Mouse (Mus musculus): ENCODE measurements at regions not wholly inside any gene's neighbourhood (a gene's known extent, or its start where the extent isn't known, plus 50 kb on each side); places are given as distances from the start of the nearest gene placed in this dataset.

GRCm38 (mm10) chr3:61605469-61605868 lies 239.7 kb upstream of the B430305J03Rik start:
- WGBS = 80% methylated on average over 4 of the region's 4 CpGs

GRCm38 (mm10) chr3:61602891-61603290 lies 237.1 kb upstream of the B430305J03Rik start:
- no peaks in the 10 kb centered on the region for H3K9me3 ChIP-seq (ENCODE audit: control insufficient read depth, low read length)
- no peak for ATAC-seq (ENCODE audit: low read depth)
- H3K4me1 ChIP-seq (ENCODE audit: control insufficient read depth, insufficient read depth, low read length) = no peaks in the 10 kb centered on the region
- no peaks in the 10 kb centered on the region for H3K27me3 ChIP-seq (ENCODE audit: control insufficient read depth, insufficient read depth, low read length)
- WGBS = 99% methylated on average over 2 of the region's 2 CpGs
- no peak overlapping the region for H3K9ac ChIP-seq (replicated peaks; ENCODE audit: low read depth, low read length)
- no peaks in the 10 kb centered on the region for H3K36me3 ChIP-seq (ENCODE audit: control insufficient read depth, insufficient read depth, low read length)
- H3K27ac ChIP-seq (ENCODE audit: low read depth, low read length) = no peak overlapping the region
- no peak overlapping the region for H3K4me2 ChIP-seq (ENCODE audit: low read depth, low read length)
- no peak overlapping the region for H3K4me3 ChIP-seq (ENCODE audit: low read depth, low read length)

More at GRCm38 (mm10) chr3:61605469-61605868, 239.7 kb upstream of the B430305J03Rik start:
- Histone ChIP-seq H3K9ac (replicated peaks; ENCODE audit: low read depth, low read length) (no peak overlapping the region), H3K27me3 (ENCODE audit: control insufficient read depth, insufficient read depth, low read length) (no peaks in the 10 kb centered on the region), H3K36me3 (ENCODE audit: control insufficient read depth, insufficient read depth, low read length) (no peaks in the 10 kb centered on the region), H3K4me3 (ENCODE audit: low read depth, low read length) (no peak overlapping the region), H3K9me3 (ENCODE audit: control insufficient read depth, low read length) (no peaks in the 10 kb centered on the region), H3K4me1 (ENCODE audit: control insufficient read depth, insufficient read depth, low read length) (no peaks in the 10 kb centered on the region), H3K27ac (ENCODE audit: low read depth, low read length) (no peak overlapping the region), H3K4me2 (ENCODE audit: low read depth, low read length) (no peak overlapping the region)
- ATAC-seq (ENCODE audit: low read depth) = no peak

GRCm38 (mm10) chr3:61595574-61595973 lies 229.8 kb upstream of the B430305J03Rik start:
- H3K27me3 ChIP-seq (ENCODE audit: control insufficient read depth, insufficient read depth, low read length) = no peaks in the 10 kb centered on the region
- no peak overlapping the region for H3K27ac ChIP-seq (ENCODE audit: low read depth, low read length)
- ATAC-seq (ENCODE audit: low read depth) = no peak
- no peaks in the 10 kb centered on the region for H3K36me3 ChIP-seq (ENCODE audit: control insufficient read depth, insufficient read depth, low read length)
- H3K4me1 ChIP-seq (ENCODE audit: control insufficient read depth, insufficient read depth, low read length) = no peaks in the 10 kb centered on the region
- H3K4me3 ChIP-seq (ENCODE audit: low read depth, low read length) = no peak overlapping the region
- H3K4me2 ChIP-seq (ENCODE audit: low read depth, low read length) = no peak overlapping the region
- H3K9me3 ChIP-seq (ENCODE audit: control insufficient read depth, low read length) = no peaks in the 10 kb centered on the region
- no peak overlapping the region for H3K9ac ChIP-seq (replicated peaks; ENCODE audit: low read depth, low read length)

- Histone ChIP-seq H3K27ac (ENCODE audit: low read depth, low read length) (no peak overlapping the region), H3K4me1 (ENCODE audit: control insufficient read depth, insufficient read depth, low read length) (no peaks in the 10 kb centered on the region), H3K9me3 (ENCODE audit: control insufficient read depth, low read length) (no peaks in the 10 kb centered on the region), H3K9ac (replicated peaks; ENCODE audit: low read depth, low read length) (no peak overlapping the region), H3K36me3 (ENCODE audit: control insufficient read depth, insufficient read depth, low read length) (no peaks in the 10 kb centered on the region), H3K4me2 (ENCODE audit: low read depth, low read length) (no peak overlapping the region), H3K4me3 (ENCODE audit: low read depth, low read length) (no peak overlapping the region), H3K27me3 (ENCODE audit: control insufficient read depth, insufficient read depth, low read length) (no peaks in the 10 kb centered on the region)
- WGBS = 86% methylated on average over 2 of the region's 2 CpGs
- ATAC-seq (ENCODE audit: low read depth) = no peak
These were observed 226.6 kb upstream of the B430305J03Rik start for GRCm38 (mm10) chr3:61592342-61592741.

- H3K27ac ChIP-seq (ENCODE audit: low read depth, low read length) = no peak overlapping the region
- no peak overlapping the region for H3K4me2 ChIP-seq (ENCODE audit: low read depth, low read length)
- H3K27me3 ChIP-seq (ENCODE audit: control insufficient read depth, insufficient read depth, low read length) = no peaks in the 10 kb centered on the region
- H3K4me1 ChIP-seq (ENCODE audit: control insufficient read depth, insufficient read depth, low read length) = no peaks in the 10 kb centered on the region
- WGBS = 67% methylated on average over 1 of the region's 1 CpGs
- no peak overlapping the region for H3K4me3 ChIP-seq (ENCODE audit: low read depth, low read length)
- H3K9me3 ChIP-seq (ENCODE audit: control insufficient read depth, low read length) = no peaks in the 10 kb centered on the region
- no peak overlapping the region for H3K9ac ChIP-seq (replicated peaks; ENCODE audit: low read depth, low read length)
- no peak for ATAC-seq (ENCODE audit: low read depth)
- no peaks in the 10 kb centered on the region for H3K36me3 ChIP-seq (ENCODE audit: control insufficient read depth, insufficient read depth, low read length)
These were observed 217.9 kb upstream of the B430305J03Rik start for GRCm38 (mm10) chr3:61583669-61584068.

GRCm38 (mm10) chr3:61582927-61583326 lies 217.2 kb upstream of the B430305J03Rik start:
- no peaks in the 10 kb centered on the region for H3K4me1 ChIP-seq (ENCODE audit: control insufficient read depth, insufficient read depth, low read length)
- no peak overlapping the region for H3K4me2 ChIP-seq (ENCODE audit: low read depth, low read length)
- H3K9ac ChIP-seq (replicated peaks; ENCODE audit: low read depth, low read length) = no peak overlapping the region
- no peak overlapping the region for H3K27ac ChIP-seq (ENCODE audit: low read depth, low read length)
- ATAC-seq (ENCODE audit: low read depth) = no peak
- H3K4me3 ChIP-seq (ENCODE audit: low read depth, low read length) = no peak overlapping the region
- H3K27me3 ChIP-seq (ENCODE audit: control insufficient read depth, insufficient read depth, low read length) = no peaks in the 10 kb centered on the region
- 91% methylated on average over 2 of the region's 2 CpGs for WGBS
- H3K9me3 ChIP-seq (ENCODE audit: control insufficient read depth, low read length) = no peaks in the 10 kb centered on the region
- no peaks in the 10 kb centered on the region for H3K36me3 ChIP-seq (ENCODE audit: control insufficient read depth, insufficient read depth, low read length)

- WGBS = 82% methylated on average over 3 of the region's 3 CpGs
- no peak overlapping the region for H3K27ac ChIP-seq (ENCODE audit: low read depth, low read length)
- ATAC-seq (ENCODE audit: low read depth) = no peak
These were observed 214.5 kb upstream of the B430305J03Rik start for GRCm38 (mm10) chr3:61580252-61580651.

GRCm38 (mm10) chr3:61537113-61537512 lies 171.4 kb upstream of the B430305J03Rik start:
- Histone ChIP-seq H3K27ac (ENCODE audit: low read depth, low read length) (no peak overlapping the region), H3K36me3 (ENCODE audit: control insufficient read depth, insufficient read depth, low read length) (no peaks in the 10 kb centered on the region), H3K4me1 (ENCODE audit: control insufficient read depth, insufficient read depth, low read length) (no peaks in the 10 kb centered on the region), H3K4me2 (ENCODE audit: low read depth, low read length) (no peak overlapping the region), H3K4me3 (ENCODE audit: low read depth, low read length) (no peak overlapping the region), H3K9ac (replicated peaks; ENCODE audit: low read depth, low read length) (no peak overlapping the region), H3K9me3 (ENCODE audit: control insufficient read depth, low read length) (no peaks in the 10 kb centered on the region), H3K27me3 (ENCODE audit: control insufficient read depth, insufficient read depth, low read length) (no peaks in the 10 kb centered on the region)
- 26% methylated on average over 1 of the region's 1 CpGs for WGBS
- no peak for ATAC-seq (ENCODE audit: low read depth)

More at GRCm38 (mm10) chr3:61580252-61580651, 214.5 kb upstream of the B430305J03Rik start:
- no peaks in the 10 kb centered on the region for H3K4me1 ChIP-seq (ENCODE audit: control insufficient read depth, insufficient read depth, low read length)
- no peak overlapping the region for H3K4me2 ChIP-seq (ENCODE audit: low read depth, low read length)
- no peak overlapping the region for H3K4me3 ChIP-seq (ENCODE audit: low read depth, low read length)
- H3K27me3 ChIP-seq (ENCODE audit: control insufficient read depth, insufficient read depth, low read length) = no peaks in the 10 kb centered on the region
- H3K9me3 ChIP-seq (ENCODE audit: control insufficient read depth, low read length) = no peaks in the 10 kb centered on the region
- no peaks in the 10 kb centered on the region for H3K36me3 ChIP-seq (ENCODE audit: control insufficient read depth, insufficient read depth, low read length)
- no peak overlapping the region for H3K9ac ChIP-seq (replicated peaks; ENCODE audit: low read depth, low read length)

- Histone ChIP-seq H3K9ac (replicated peaks; ENCODE audit: low read depth, low read length) (no peak overlapping the region), H3K4me1 (ENCODE audit: control insufficient read depth, insufficient read depth, low read length) (no peaks in the 10 kb centered on the region), H3K27ac (ENCODE audit: low read depth, low read length) (no peak overlapping the region), H3K27me3 (ENCODE audit: control insufficient read depth, insufficient read depth, low read length) (no peaks in the 10 kb centered on the region), H3K9me3 (ENCODE audit: control insufficient read depth, low read length) (no peaks in the 10 kb centered on the region), H3K36me3 (ENCODE audit: control insufficient read depth, insufficient read depth, low read length) (no peaks in the 10 kb centered on the region), H3K4me2 (ENCODE audit: low read depth, low read length) (no peak overlapping the region), H3K4me3 (ENCODE audit: low read depth, low read length) (no peak overlapping the region)
- WGBS = 76% methylated on average over 2 of the region's 2 CpGs
- ATAC-seq (ENCODE audit: low read depth) = no peak
These were observed 170.0 kb upstream of the B430305J03Rik start for GRCm38 (mm10) chr3:61535751-61536150.

GRCm38 (mm10) chr3:61503178-61503577 lies 137.4 kb upstream of the B430305J03Rik start:
- ATAC-seq (ENCODE audit: low read depth) = no peak

More at GRCm38 (mm10) chr3:61503178-61503577, 137.4 kb upstream of the B430305J03Rik start:
- no peak overlapping the region for H3K9ac ChIP-seq (replicated peaks; ENCODE audit: low read depth, low read length)
- H3K4me1 ChIP-seq (ENCODE audit: control insufficient read depth, insufficient read depth, low read length) = no peaks in the 10 kb centered on the region
- H3K27ac ChIP-seq (ENCODE audit: low read depth, low read length) = no peak overlapping the region
- H3K9me3 ChIP-seq (ENCODE audit: control insufficient read depth, low read length) = no peaks in the 10 kb centered on the region
- H3K36me3 ChIP-seq (ENCODE audit: control insufficient read depth, insufficient read depth, low read length) = no peaks in the 10 kb centered on the region
- no peaks in the 10 kb centered on the region for H3K27me3 ChIP-seq (ENCODE audit: control insufficient read depth, insufficient read depth, low read length)
- no peak overlapping the region for H3K4me2 ChIP-seq (ENCODE audit: low read depth, low read length)
- H3K4me3 ChIP-seq (ENCODE audit: low read depth, low read length) = no peak overlapping the region

Data from neural tube, embryonic 14.5 days (tissue).